Mouse (Mus musculus) bone marrow macrophage, adult 2 months (primary cell): ENCODE measurements around the gene Rab3c.

Source experiments
- CTCF ChIP-seq: IDR thresholded peaks from 2 replicates; pipeline ENCODE4 v1.5.1; 2012; ENCODE audit warnings: low read depth, mild to moderate bottlenecking, low read length, moderate library complexity
- POLR2A ChIP-seq: IDR thresholded peaks from 2 replicates; pipeline ENCODE4 v1.6.1; 2012; ENCODE audit warnings: mild to moderate bottlenecking, low read depth, low read length, borderline replicate concordance

DNA sequence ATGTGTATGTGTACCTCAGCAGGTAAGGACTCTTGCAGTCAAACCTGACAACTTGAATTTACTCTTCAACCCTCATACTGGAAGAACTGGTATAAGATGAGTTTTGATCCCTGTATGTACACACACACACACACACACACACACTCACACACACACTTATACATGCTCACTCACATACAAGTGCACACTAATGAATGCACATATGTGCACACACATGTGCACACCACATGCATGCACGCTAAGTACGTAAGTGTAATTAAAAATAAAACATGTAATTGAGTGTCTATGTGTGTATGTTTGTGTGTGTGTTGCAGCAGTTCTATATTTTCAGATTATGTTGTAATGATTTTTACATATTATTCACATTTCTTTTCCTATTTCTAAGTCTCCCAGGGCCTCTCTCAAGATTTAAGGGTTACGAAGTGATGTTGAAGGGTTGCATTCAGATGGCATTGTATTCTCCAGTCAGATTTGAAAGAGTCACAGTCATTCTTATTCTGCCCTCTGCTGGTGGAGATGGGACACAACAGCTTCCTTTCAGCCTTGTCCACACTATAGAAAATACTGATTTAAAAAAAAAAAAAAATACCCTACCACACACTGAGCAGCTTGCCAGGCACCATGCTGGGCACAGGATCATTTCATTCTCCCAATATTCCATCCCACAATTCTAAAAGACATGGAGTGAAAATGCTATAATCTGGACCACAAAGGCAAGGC, 240.9 kb downstream of the Rab3c start:
- TF ChIP-seq CTCF: no peak
- TF ChIP-seq POLR2A: no peak
